Mouse (Mus musculus) adrenal gland, postnatal 25 days (tissue): Measurements from ENCODE around the gene Spata5. TPM values are rescaled to one million over a fixed set of nuclear protein-coding genes. Genes with fewer than 3 reads are reported as not detected.

Experiments used
- DNase-seq: peaks from one replicate; pipeline ENCODE4 v3.0.0; 2021; ENCODE audit warnings: mixed read lengths
- total RNA-seq: library from RNA; stranded (reverse); gene quantifications from 2 replicates; pipeline ENCODE4 v1.2.3, GENCODE M21; 2021

The Spata5 gene
- total RNA-seq, 1 experiment from 2014 or later = 33.9 TPM

DNA sequence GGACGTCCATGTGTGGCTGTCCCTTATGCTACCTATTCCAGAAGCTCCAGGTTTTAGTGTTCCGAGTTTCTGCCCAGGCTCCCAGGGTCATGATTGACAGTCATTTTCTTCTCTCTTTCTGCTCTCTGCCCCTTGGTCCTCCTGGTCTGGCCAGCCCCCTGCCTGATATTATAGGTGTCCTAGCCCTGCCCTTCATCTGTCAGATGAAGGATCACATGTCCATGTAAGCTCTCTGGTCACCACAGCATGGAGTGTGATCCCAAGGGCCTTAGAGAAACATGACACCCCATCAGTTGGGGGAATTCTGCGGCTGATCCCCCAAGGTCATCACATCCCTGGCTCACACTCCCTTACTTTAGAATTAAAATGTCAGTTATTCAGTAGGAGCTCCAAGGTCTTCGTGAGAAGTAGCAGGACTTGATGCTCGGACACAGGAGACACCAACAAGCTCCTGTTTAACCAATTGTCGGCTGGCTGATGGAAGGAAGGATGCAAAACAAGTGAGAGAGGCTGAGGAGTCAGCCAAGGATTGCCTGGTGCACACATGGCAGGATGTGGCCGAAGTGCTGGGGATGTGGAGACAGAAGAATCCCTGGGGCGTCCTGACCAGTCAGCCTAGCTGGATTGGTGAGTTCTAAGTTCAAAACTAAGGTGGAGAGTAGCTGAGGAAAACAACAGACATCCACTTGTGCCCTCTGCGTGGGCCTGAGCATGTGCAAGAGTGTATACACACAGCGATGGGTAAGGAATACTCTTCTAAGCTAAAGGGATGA, 195.4 kb downstream of the Spata5 start:
- DNase-seq = no peak

GRCm38 (mm10) chr3:37616586-37617547, 197.2 kb downstream of the Spata5 start:
- no peak for DNase-seq

Other genes starting within 250 kb of the Spata5 start
- not detected in 2 replicates for gene Il21, start 187.3 kb upstream of the Spata5 start, total RNA-seq
- 6.9 and 8.1 TPM in 2 replicates for gene Bbs12, start 107.3 kb upstream of the Spata5 start, total RNA-seq
- 2.7 and 3.7 TPM in 2 replicates for gene Cetn4, start 107.2 kb upstream of the Spata5 start, total RNA-seq
- 1.4 and 2.5 TPM in 2 replicates for gene Fgf2, start 71.5 kb upstream of the Spata5 start, total RNA-seq
- gene Nudt6, start 315 bp downstream of the Spata5 start, total RNA-seq = 22.1 and 33.3 TPM in 2 replicates
- gene Spry1, start 220.1 kb downstream of the Spata5 start, total RNA-seq = 19.8 and 20.7 TPM in 2 replicates